Mouse (Mus musculus) ES-Bruce4 (cell line): Measurements from ENCODE around the gene Cep170.

Source experiments
- EP300 ChIP-seq: IDR thresholded peaks from 2 replicates; pipeline ENCODE4 v1.6.1; 2011; ENCODE audit warnings: low read depth, low read length; ENCODE audit not compliant: insufficient read depth
- POLR2A ChIP-seq: IDR thresholded peaks from one replicate; pipeline ENCODE4 v1.8.1; 2011; ENCODE audit warnings: low read length; ENCODE audit not compliant: insufficient read depth

DNA sequence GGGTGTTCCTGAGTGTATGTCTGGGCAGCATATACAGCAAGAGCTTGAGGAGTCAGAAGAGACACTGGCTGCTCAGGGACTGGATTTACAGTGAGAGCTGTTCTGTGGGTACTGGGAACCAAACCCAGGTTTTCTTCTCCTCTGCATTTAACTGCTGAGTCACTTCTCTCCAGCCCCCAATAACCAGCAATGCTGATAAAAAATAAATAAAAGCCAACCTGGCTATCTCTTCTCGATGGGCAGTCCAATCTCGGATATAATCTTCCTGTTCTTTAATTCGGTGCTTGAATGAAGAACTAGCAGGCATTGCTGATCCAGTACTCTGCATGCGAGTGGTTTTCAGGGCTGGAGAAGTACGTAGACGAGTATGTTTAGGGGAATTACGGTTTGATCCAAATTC is 64.2 kb downstream of the Cep170 start:
- TF ChIP-seq POLR2A = no peak
- no peak for TF ChIP-seq EP300
